Mouse (Mus musculus): ENCODE data around the gene Zfp763. TPM values are rescaled to one million over a fixed set of nuclear protein-coding genes. Genes with fewer than 3 reads are reported as not detected.
A peak's percentile ranks its signal among the peaks of the same experiment; 100 is the strongest.

The Zfp763 gene
- polyA plus RNA-seq, 1 experiment from 2014 or later: 20.4 TPM

DNA sequence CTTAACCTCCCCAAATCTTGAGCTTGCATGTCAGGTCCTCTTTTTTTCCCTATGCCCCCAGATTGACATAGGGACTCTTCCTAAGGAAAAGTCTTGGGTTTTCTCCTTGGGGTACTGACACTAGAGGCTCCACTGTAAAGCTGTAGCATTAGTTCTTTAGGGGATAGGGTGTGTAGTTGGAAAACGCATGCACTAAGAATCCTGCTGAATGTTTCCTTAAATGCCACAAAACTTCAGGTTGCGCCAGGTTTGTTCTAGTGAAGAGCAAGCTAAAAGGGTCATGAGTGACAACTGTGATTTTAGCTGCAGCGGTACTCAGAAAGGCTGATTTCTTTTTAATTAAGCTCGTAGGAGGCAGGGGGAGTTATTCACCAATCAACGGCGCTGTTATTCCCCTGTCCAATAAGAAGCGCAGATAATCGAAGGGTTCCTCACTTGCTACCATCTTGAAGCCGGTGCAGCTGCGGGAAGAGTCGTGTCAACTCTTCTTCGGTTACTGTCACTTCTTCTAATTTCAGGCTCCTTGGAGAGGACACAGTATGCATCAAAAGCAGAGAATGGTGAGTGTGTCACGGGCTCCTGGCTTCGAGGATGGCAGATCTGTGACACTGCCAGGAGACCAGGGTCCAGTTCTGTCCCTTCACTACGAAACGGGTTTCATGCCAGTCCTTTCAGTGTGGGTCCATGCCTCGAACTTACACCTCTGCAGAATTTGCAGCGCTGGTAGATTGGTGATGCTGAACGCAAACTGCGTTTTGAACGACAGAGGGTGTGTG, 40.3 kb downstream of the Zfp763 start, which contains the start of gene Zfp952:
Gene Zfp952 (plus strand): TSS at position 431 of the 776 bp plus-strand sequence.
- H3K27ac ChIP-seq (ENCODE audit: low read depth, low read length): peak within 1 kb of the TSS; percentile 41; the same call in 1 of the 2 replicates
- H3K4me2 ChIP-seq (ENCODE audit: low read depth, low read length, severe bottlenecking): peak within 1 kb of the TSS; percentile 75
- no peaks in the 10 kb centered on the region for H3K9me3 ChIP-seq (ENCODE audit: control insufficient read depth, low read length)
- ATAC-seq (replicated peaks; ENCODE audit: low FRiP score) (peak; percentile 96), DNase-seq (ENCODE audit: low spot score) (peak; percentile 77)
- H3K36me3 ChIP-seq (ENCODE audit: control insufficient read depth, insufficient read depth, low read length): peaks cover 4% of the 10 kb centered on the region; the same call in 1 of the 2 replicates
- under 1% methylated on average over 21 of the region's 21 CpGs for WGBS
- no peaks in the 10 kb centered on the region for H3K27me3 ChIP-seq (ENCODE audit: control insufficient read depth, insufficient read depth, low read length)
- peak within 1 kb of the TSS; percentile 76 for H3K9ac ChIP-seq (ENCODE audit: low read length)
- no peaks in the 10 kb centered on the region; the same call in 1 of the 2 replicates for H3K4me1 ChIP-seq (replicated peaks; ENCODE audit: control insufficient read depth, insufficient read depth, low read length)
- peak within 1 kb of the TSS; percentile 79 for H3K4me3 ChIP-seq (ENCODE audit: low read depth, low read length)

DNA sequence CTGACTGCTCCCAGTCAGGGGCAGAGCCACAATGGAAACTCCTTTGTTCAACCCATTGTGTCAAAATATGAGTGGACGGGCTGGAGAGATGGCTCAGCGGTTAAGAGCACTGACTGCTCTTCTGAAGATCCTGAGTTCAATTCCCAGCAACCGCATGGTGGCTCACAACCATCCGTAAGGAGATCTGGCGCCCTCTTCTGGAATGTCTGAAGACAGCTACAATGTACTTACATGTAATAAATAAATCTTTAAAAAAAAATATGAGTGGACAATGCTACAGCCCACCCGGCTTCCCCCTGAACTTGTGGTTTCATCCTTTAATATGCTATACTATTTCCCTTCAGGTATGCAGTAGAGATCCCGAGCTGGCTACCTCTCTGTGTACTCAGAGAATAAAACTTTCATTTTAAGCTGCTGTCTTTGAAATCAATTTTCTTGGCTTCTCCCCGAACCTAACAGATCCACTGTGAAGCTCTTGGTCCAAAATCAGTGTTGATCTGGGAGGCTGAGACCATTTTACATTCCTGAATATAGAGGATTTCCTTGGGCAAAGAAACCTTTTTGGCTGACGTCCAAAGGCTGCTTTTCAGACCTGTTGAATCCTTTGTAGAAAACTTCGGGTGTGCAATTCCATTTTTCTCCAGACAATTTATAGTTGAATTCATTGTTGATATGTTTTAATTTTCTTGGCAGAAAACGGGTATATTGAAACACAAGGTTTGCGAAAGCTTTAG, 41.1 kb downstream of the Zfp763 start:
- DNase-seq (ENCODE audit: low spot score): no peak
- H3K4me2 ChIP-seq (ENCODE audit: low read depth, low read length, severe bottlenecking): peak overlapping the region; percentile 75; the same call in 1 of the 2 replicates
- ATAC-seq (replicated peaks; ENCODE audit: low FRiP score): no peak
- peak overlapping the region; percentile 76; the same call in 1 of the 2 replicates for H3K9ac ChIP-seq (ENCODE audit: low read length)
- peak overlapping the region; percentile 79; the same call in 1 of the 2 replicates for H3K4me3 ChIP-seq (ENCODE audit: low read depth, low read length)
- 71% methylated on average over 12 of the region's 12 CpGs for WGBS
- H3K4me1 ChIP-seq (replicated peaks; ENCODE audit: control insufficient read depth, insufficient read depth, low read length): no peaks in the 10 kb centered on the region; the same call in 1 of the 2 replicates
- peaks cover 4% of the 10 kb centered on the region; the same call in 1 of the 2 replicates for H3K36me3 ChIP-seq (ENCODE audit: control insufficient read depth, insufficient read depth, low read length)
- H3K27ac ChIP-seq (ENCODE audit: low read depth, low read length): no peak overlapping the region
- no peaks in the 10 kb centered on the region for H3K27me3 ChIP-seq (ENCODE audit: control insufficient read depth, insufficient read depth, low read length)
- no peaks in the 10 kb centered on the region for H3K9me3 ChIP-seq (ENCODE audit: control insufficient read depth, low read length)

DNA sequence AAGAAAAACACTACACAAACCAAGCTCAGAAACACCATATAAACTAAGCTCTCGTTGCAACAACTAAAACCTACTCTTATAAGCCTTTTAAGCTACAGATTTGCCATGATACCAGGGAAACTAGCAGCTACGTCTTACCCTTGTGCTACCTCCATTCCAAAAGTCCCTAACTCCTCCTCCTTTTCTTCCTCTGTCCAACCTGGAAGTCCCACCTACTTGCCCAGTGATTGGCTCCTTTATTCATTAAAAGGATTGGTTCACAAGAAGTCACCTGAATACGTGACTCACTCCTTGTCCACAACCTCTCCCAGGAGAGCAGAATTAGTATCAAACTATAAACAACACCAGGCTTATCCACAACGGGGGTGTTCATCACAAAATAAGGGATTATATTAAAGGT, 46.9 kb downstream of the Zfp763 start:
- H3K4me1 ChIP-seq (replicated peaks; ENCODE audit: control insufficient read depth, insufficient read depth, low read length): no peaks in the 10 kb centered on the region
- no peak for ATAC-seq (replicated peaks; ENCODE audit: low FRiP score)
- no peak overlapping the region for H3K9ac ChIP-seq (ENCODE audit: low read length)
- H3K4me3 ChIP-seq (ENCODE audit: low read depth, low read length): no peak overlapping the region
- no peak for DNase-seq (ENCODE audit: low spot score)
- 74% methylated on average over 4 of the region's 4 CpGs for WGBS
- H3K27me3 ChIP-seq (ENCODE audit: control insufficient read depth, insufficient read depth, low read length): no peaks in the 10 kb centered on the region
- H3K36me3 ChIP-seq (ENCODE audit: control insufficient read depth, insufficient read depth, low read length): no peaks in the 10 kb centered on the region; the same call in 1 of the 2 replicates
- no peak overlapping the region for H3K27ac ChIP-seq (ENCODE audit: low read depth, low read length)
- H3K9me3 ChIP-seq (ENCODE audit: control insufficient read depth, low read length): no peaks in the 10 kb centered on the region
- H3K4me2 ChIP-seq (ENCODE audit: low read depth, low read length, severe bottlenecking): no peak overlapping the region

DNA sequence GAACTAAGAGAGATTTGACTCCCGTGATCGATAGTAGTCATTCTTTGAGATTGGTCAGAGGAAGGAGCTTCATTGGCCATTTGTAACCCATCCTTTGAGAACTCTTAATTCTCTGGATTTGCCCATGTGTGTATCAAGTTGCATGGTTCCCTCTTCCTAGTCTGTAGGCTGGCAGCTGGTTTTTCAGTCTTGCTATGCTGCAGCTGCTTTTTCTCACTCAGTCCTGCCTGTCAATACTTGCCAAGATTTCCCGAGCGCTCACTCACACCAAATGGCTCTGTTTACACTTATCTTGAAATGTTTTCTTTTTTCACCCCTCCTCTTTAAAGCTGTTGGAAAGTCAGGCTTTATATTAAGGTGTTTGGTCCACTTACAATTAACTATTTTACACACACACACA, 51.8 kb downstream of the Zfp763 start:
- no peak for DNase-seq (ENCODE audit: low spot score)
- Histone ChIP-seq H3K9ac (ENCODE audit: low read length) (no peak overlapping the region), H3K27me3 (ENCODE audit: control insufficient read depth, insufficient read depth, low read length) (no peaks in the 10 kb centered on the region), H3K4me3 (ENCODE audit: low read depth, low read length) (no peak overlapping the region), H3K27ac (ENCODE audit: low read depth, low read length) (no peak overlapping the region), H3K9me3 (ENCODE audit: control insufficient read depth, low read length) (no peaks in the 10 kb centered on the region), H3K4me2 (ENCODE audit: low read depth, low read length, severe bottlenecking) (no peak overlapping the region), H3K4me1 (replicated peaks; ENCODE audit: control insufficient read depth, insufficient read depth, low read length) (no peaks in the 10 kb centered on the region), H3K36me3 (ENCODE audit: control insufficient read depth, insufficient read depth, low read length) (peaks cover 19% of the 10 kb centered on the region)
- 94% methylated on average over 4 of the region's 4 CpGs for WGBS
- ATAC-seq (replicated peaks; ENCODE audit: low FRiP score): no peak

Other genes with a start within 250 kb of the Zfp763 start
- 45.8 and 48.1 TPM in 2 replicates for gene Zfp871, start 245.1 kb downstream of the Zfp763 start, polyA plus RNA-seq (2014; fragmentation: Nextera tagmentation; extraction: Ambion mirVana)
- 25.0 and 27.4 TPM in 2 replicates for gene Zfp811, start 223.5 kb downstream of the Zfp763 start, polyA plus RNA-seq (2014; fragmentation: Nextera tagmentation; extraction: Ambion mirVana)
- 17.9 and 20.3 TPM in 2 replicates for gene Zfp799, start 203.1 kb downstream of the Zfp763 start, polyA plus RNA-seq (2014; fragmentation: Nextera tagmentation; extraction: Ambion mirVana)
- gene Zfp870, start 141.8 kb downstream of the Zfp763 start, polyA plus RNA-seq (2014; fragmentation: Nextera tagmentation; extraction: Ambion mirVana): 9.0 and 10.1 TPM in 2 replicates
- not detected in 2 replicates for gene Cyp4f14, start 116.1 kb downstream of the Zfp763 start, polyA plus RNA-seq (2014; fragmentation: Nextera tagmentation; extraction: Ambion mirVana)
- gene Cyp4f13, start 86.0 kb downstream of the Zfp763 start, polyA plus RNA-seq (2014; fragmentation: Nextera tagmentation; extraction: Ambion mirVana): 3.3 and 4.0 TPM in 2 replicates
- gene Zfp472, start 67.6 kb downstream of the Zfp763 start, polyA plus RNA-seq (2014; fragmentation: Nextera tagmentation; extraction: Ambion mirVana): 13.6 and 14.6 TPM in 2 replicates
- gene Zfp952, start 40.3 kb downstream of the Zfp763 start, polyA plus RNA-seq (2014; fragmentation: Nextera tagmentation; extraction: Ambion mirVana): 16.2 and 16.7 TPM in 2 replicates
- gene 4921501E09Rik, start 34.7 kb upstream of the Zfp763 start, polyA plus RNA-seq (2014; fragmentation: Nextera tagmentation; extraction: Ambion mirVana): not detected in 2 replicates
- 8.7 and 10.5 TPM in 2 replicates for gene Zfp563, start 55.9 kb upstream of the Zfp763 start, polyA plus RNA-seq (2014; fragmentation: Nextera tagmentation; extraction: Ambion mirVana)
- gene Morc2b, start 106.3 kb upstream of the Zfp763 start, polyA plus RNA-seq (2014; fragmentation: Nextera tagmentation; extraction: Ambion mirVana): not detected in 2 replicates
- gene Olfr55, start 135.0 kb upstream of the Zfp763 start, polyA plus RNA-seq (2014; fragmentation: Nextera tagmentation; extraction: Ambion mirVana): not detected in 2 replicates
- gene Olfr239, start 157.9 kb upstream of the Zfp763 start, polyA plus RNA-seq (2014; fragmentation: Nextera tagmentation; extraction: Ambion mirVana): not detected in 2 replicates
- gene Olfr1564, start 188.3 kb upstream of the Zfp763 start, polyA plus RNA-seq (2014; fragmentation: Nextera tagmentation; extraction: Ambion mirVana): not detected in 2 replicates
- 19.8 and 20.9 TPM in 2 replicates for gene Zfp955a, start 221.7 kb upstream of the Zfp763 start, polyA plus RNA-seq (2014; fragmentation: Nextera tagmentation; extraction: Ambion mirVana)
- gene Olfr63, start 231.3 kb upstream of the Zfp763 start, polyA plus RNA-seq (2014; fragmentation: Nextera tagmentation; extraction: Ambion mirVana): 0.03 TPM in 1 of 2 replicates, not detected in the other

Data from forebrain, embryonic 11.5 days (tissue).